Mouse (Mus musculus): ENCODE measurements at regions not wholly inside any gene's neighbourhood (a gene's known extent, or its start where the extent isn't known, plus 50 kb on each side); places are given as distances from the start of the nearest gene placed in this dataset.

DNA sequence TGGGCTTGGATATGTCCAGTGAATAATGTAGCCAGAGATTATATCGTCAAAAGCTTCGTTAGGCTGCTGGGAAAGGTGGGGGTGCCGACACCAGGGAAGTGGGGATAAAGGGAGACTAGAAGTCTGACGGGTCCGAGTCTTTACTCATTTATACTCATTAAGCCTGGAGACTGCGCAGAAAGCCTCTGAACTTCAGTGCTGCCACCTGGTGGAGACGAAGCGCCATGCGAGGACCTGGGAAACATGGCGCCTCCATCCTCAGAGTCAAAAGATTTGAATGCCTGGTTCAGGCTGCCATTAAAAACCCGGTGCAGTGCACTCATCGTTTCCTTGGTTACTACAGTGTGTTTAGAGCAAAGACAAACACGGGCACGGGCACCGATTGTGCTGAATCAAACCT is 337.2 kb downstream of the Hlx start:
- DNase-seq (ENCODE audit: low read depth, low spot score), result no peak

DNA sequence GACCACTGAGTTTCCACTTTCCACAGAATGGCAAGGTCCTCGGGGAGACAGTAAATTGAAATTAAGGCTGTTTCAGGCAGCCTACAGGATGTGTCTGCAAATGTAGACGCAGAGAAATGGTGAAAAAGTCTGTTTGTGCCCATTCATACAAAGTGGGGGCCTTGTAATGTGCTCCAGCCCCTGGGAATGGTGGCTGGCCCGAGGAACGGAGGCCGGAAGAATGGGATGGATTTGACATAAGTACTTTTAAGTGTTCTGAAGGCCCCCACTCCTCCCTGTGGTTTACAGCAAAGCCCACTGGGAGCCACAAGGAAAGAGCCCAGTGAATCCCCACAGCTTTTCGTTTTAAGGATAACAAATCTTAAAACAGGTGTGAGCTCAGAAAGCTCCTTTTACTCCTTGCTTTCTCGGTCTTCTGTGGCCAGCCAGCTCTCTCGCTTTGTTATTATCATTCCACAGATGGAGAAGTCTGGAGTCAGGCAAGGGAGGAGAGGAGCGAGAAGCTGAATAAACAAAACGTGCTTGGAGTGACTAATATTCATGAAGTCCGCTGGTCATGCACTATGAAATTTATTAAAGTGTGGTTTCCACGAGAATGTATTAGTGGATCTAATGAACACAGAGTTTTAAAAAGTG is 337.7 kb downstream of the Hlx start:
- no peak for DNase-seq (ENCODE audit: low read depth, low spot score)

DNA sequence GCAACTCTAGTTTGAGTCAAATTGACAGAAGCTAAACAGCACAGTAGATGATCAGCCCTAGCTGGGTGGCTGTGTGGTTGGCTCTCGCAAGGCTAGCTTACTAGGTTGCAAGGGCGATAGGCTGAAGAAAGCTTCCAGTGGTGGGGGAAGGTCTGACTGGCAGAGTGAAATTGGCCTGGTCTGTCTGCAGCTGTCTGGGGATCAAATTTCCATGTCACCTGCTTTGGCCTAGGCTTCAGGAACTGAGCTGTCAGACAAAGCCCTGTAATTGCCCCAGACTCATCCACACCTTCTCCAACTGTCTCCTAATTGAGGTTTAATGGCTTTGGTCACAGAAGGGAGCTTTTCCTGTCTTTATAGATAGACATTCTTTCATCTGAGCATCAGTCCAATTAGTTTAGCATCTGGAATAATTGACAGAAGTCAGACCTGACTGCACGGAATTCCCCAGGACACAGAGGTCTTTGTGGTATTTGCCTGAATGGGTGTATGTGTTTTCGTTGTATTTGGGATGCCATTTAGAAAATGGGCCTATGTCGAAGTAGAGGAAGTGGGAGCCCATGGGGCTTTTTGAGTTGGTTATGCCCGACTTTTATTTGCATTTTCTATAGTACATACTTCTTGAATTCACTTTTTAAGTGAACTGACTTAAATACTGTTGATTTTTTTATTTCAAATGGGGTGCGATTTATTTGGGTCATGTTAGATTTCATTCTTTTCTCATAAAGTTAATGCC is 348.2 kb downstream of the Hlx start:
- no peak for DNase-seq (ENCODE audit: low read depth, low spot score)

DNA sequence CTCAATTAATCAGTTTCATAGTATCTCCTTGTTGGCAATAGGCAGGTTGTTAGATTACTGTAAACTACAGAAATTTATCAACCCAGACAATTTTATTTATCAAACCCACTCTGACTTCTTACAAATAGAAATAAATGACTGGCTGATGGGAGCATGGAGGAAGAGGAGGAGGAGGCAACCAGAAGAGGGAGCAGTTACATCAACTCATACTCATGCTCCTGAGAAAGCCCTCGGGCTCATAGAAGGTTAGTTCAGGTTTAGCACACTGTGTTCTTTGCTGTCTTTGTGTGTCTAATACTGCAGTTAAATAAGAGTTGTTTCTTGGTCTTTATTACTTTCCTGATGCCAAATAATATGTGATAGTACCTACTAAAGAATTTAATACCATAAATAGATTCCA is 344.6 kb upstream of the 1700056E22Rik start:
- no peak for DNase-seq (ENCODE audit: low read depth, low spot score)

DNA sequence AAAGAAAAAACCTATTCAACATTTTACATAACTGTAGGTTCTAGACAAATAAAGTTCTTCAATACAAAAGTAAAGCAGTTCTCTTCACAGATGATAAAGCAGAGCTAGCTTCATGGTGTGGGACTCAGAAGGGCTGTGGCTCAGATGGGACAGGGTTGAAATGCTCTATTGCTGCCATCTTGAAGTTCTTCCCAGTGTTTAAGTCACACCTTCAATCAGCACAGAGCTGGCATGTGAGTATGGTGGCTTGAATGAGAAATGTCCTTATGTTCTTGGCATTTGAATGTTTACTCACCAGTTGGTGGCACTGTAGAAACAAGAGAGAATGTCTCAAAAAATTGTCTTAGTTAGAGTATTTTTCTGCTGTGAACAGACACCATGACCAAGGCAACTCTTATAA is 330.9 kb upstream of the 1700056E22Rik start:
- DNase-seq (ENCODE audit: low read depth, low spot score), result no peak

DNA sequence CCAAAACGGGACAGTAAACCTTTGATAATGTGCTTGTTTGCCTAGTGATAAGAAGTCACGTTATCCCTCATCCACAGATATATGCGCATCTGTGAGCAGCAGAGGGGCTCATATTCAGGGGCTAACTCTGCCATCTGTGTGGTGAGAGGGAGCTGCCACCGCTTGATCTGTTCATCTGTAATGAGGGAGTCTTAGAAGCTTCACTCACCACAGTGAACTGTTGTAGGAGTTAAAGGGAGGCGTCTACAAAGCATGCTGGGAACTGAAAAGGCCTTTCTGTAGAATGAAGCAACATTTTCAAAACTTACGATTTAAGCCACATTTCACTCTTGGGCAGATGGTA is 324.1 kb upstream of the 1700056E22Rik start:
- no peak for DNase-seq (ENCODE audit: low read depth, low spot score)

DNA sequence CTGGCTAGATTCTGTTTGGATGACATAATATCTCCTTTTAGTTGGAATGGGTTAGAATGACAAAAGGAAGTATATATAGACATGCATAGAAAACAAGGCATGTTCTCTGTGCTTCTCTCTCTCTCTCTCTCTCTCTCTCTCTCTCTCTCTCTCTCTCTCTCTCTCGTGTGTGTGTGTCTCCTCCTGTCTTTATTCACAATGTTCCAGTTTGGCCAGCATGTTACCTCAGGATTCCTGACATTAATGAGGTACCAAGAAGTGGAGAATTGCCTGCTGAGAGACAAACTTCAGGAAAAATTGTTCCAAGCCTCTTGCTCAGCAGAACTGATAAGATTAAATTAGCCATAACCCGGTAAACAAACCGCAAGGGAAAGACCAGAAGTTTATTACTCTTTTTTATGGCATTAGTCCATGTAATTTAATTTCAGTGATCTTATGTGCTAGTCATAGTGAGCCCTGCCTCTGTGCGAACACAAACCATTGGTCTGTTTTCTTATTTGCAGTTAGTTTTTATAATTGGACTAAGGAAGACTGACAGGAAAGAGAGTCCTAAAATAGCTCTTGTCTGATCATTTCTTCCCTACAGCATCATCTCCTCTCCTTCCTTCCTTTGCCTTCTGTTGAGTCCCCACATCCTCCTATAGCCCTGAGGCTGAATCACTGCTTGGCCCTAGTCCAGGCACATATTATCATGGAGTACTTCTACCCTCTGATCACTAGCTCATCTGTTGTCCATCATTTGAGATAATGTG is 323.5 kb upstream of the 1700056E22Rik start:
- no peak for DNase-seq (ENCODE audit: low read depth, low spot score)

DNA sequence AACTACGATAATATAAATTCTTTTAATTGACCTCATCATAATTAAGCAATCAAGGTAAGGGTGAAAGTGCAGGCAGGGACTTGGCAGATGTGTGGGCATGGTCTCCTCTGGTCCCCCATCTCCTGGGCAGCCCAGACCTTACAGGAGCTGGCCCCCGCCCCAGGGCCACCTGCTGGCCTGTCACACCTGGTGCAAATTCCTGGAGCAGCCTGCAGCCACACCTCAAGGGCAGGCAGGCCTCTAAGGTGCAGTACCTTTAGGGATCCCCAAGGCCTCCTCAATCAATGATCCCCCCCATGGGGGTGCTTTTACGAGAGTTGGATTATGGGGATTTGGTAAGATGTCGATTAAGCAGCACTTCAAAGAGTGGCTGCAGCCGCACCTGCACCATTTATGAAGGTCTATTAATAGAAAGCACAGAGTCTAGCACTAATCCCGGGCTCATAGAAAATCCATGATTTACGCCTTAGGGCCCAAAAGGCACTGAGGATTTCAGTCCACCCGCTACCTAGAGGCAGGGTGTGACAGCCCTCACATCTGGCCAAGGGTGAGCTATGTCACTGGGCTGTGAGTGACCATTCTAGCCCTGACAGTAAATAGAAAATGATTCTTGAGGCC is 319.8 kb upstream of the 1700056E22Rik start:
- DNase-seq (ENCODE audit: low read depth, low spot score), result no peak

DNA sequence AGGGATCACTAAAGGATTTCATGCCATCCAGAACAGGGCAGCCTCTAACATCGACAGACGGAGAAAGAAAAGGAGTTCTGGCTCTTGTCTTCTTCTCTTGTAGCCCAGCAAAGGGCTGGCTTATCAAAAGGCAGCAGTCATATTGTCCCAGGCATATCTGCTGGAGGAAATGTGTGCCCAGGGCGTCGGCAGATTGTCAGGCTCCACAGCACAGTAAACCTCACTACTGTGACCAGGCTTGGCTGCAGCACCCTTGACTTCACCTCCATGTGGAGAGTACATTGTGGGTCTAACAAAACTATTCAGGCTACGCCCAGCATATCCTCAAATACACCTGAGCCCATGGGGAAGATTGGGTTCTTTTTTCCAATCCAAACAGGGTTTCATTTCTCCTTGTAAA is 317.7 kb upstream of the 1700056E22Rik start:
- DNase-seq (ENCODE audit: low read depth, low spot score), result no peak

DNA sequence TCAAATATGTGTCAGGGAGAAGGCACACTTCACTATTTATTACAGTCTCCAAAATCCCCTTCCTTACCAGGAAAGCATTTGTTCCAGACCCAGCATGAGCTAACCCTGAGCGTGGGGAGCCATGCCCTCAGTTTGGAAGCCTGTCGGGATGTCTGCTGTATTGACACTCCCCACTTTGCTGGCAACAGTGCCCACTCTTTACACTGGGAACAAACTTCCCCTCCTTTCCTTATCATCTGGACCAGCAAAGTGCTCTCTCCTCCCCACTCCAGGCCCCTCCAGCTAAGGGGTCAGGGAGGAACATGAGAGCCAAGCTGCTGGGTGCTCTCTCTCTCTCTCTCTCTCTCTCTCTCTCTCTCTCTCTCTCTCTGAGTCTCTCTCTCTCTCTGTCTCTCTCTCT is 310.7 kb upstream of the 1700056E22Rik start:
- no peak for DNase-seq (ENCODE audit: low read depth, low spot score)

DNA sequence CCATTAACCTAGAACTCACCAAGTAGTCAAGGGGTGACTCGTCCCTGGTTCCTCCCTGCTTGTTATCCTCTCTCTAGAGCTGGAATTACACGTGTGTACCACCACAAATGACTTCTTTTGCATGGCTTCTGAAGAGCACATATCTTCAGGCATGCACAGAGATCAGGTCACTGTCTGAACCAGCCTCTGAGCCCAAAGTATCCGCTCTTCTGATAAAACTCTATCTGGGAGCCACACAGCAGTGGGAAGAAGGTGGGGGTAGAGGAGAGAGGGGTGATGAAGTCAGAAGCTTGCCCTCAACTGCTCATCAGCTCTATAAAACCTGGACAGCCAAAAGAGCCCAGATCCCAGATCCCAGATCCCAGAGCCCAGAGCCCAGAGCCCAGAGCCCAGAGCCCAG is 301.9 kb upstream of the 1700056E22Rik start:
- DNase-seq (ENCODE audit: low read depth, low spot score), result no peak

DNA sequence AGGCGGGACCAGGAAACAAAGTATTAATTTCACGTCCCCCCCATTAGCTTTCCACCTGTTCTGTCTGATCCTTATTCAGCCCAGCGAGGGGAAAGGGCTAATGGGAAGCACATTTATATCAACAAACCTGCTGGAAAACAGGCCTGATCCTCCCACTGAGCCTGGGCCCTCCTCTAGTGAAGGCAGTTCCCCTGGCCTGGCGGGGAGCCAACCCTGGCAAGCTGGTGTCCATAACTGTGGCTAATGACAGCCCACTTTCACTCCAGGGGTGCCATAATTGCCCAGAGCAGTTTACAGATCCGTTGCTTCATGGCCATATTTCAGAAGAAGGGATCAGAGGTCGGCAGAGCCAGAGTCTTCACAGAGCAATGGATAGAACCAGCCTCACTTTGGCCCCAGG is 301.2 kb upstream of the 1700056E22Rik start:
- no peak for DNase-seq (ENCODE audit: low read depth, low spot score)

DNA sequence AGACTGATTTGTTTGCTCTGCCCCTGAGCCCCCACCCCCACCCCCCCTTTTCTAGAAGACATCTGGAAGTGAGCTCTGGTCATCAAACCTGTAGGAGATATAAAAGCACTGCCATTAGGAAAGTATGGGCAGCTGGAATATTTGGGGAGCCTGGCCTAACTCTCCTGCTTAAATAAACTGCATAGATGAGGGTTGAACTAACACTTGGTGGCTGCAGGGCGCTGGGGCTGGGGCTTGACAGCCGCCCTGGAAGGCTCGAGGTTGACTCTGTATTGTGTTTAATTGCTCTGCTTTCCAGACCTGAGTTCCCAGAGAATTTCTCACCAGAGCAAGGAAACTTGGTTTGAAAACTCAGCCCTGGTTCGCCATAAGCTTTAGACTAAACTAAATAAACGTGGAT is 300.7 kb upstream of the 1700056E22Rik start:
- DNase-seq (ENCODE audit: low read depth, low spot score), result no peak

DNA sequence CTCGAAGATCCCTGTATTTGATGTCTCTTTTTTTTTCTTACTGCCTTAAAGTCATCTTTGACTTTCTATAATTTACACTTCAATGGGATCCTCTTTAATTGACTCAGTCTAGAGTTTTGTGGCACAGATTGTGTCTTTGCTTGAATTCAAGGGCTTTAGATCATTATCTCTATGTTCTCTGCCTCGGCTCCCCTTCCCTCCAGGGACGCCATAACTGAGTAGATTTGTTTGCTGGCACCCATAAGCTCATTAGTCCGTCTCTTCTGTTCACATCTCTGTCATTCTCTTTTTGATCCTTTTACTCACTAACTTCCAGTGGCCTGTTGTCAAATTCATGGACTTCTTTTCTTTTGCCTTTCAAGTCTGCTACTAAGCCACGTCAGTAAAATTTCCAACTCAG is 299.0 kb upstream of the 1700056E22Rik start:
- no peak for DNase-seq (ENCODE audit: low read depth, low spot score)

DNA sequence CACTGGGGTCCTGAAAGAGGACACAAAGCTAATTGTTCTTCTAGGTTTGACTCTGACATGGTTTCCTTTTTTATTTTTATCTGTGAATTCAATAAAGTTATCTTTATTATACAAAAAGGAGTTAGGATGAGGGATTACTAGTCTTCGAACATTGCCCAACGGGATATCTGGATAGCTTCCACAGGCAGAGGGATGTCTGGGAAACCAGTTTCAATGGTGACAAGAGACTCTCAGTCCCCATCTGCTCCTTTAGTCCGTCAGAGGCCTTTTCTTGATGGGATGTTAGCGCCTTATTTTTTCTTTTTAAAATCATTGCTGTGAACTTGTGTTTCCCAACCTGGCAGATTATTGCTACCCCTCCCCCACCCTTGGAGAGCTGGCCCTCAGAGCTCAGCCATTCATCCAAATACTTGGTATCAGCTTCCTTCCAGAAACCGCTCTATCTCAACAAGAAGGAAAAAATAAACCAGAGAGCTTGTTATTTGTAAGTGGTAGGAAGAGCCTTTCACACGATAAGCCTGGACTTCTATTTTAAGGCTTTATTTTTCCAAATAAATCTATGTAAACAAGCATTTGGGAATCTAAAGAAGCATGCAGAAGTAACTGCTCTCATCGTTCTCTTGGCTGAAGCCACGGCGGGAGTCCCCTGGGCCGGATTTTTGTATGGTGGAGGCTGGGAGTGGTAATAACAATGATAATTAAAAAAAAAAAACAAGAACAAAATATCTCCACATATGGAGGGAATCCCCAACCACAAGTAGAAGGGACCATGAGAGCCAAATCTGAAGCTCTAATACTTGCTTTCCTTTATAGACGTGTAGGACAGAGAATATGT is 296.6 kb upstream of the 1700056E22Rik start:
- DNase-seq (ENCODE audit: low read depth, low spot score), result no peak

DNA sequence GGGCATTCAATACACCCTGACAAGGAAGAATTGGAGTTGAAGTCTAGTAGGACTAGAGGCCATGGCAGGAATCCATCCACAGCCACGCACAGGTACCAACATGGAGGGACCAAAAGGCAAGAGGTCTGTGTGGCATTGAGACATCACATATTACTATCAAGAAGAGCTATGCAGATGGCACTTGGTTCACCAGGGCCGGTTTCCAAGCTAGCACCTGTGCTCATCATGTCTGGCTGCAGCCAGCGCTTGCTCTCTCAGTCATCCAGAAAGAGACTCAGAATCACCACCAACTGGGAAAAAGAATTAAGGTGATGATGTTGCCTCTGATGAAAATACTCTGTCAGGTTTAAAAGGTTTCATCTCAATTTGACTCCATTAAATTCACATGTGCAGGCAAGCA is 292.1 kb upstream of the 1700056E22Rik start:
- no peak for DNase-seq (ENCODE audit: low read depth, low spot score)

DNA sequence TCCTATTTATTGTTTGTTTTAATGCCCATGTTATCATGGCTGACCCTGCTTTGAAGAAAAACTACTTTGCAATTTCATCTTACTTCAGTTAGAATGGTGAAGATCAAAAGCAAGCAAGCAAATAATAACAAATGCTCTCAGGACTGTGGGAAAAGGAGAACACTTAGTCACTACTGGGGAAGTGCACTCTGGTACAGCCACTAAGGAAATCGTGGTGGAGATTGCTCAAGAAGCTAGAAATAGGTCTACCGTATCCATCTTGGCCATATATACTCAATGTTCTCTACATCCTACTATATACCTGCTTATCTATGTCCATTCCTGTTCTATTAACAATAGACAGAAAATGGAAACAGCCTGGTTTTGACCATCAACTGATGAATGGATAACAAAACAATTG is 290.1 kb upstream of the 1700056E22Rik start:
- DNase-seq (ENCODE audit: low read depth, low spot score), result no peak

DNA sequence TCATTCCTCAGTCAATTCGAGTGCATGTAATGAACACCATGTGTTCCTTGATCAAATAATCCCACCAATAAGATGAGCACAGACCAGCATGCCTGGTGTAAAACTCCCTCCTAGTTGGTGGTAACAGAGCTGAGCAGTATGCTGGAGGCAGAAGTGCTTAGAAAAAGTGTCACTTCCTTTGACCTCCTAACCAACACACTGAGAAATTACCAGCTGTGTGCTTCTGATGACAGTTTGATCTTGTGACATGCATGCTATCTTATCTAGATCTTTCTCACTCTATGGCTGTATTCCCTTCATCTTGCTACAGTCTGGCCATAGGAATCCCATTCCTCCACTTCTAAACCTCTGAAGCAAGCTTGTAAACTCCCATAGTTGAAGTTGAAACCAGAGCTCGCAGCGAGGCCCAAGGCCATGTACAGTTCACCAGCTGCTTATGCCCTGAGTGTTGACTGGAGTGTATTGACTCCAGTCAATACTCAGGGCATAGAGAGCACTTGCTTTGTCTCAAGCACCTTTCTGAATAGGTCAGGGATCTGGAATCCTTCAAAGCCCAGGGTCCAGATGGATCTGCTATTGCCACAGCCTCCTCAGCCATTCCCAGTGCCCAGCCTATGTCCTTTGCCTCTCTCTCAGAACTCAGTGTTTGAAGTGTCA is 286.5 kb upstream of the 1700056E22Rik start:
- no peak for DNase-seq (ENCODE audit: low read depth, low spot score)

DNA sequence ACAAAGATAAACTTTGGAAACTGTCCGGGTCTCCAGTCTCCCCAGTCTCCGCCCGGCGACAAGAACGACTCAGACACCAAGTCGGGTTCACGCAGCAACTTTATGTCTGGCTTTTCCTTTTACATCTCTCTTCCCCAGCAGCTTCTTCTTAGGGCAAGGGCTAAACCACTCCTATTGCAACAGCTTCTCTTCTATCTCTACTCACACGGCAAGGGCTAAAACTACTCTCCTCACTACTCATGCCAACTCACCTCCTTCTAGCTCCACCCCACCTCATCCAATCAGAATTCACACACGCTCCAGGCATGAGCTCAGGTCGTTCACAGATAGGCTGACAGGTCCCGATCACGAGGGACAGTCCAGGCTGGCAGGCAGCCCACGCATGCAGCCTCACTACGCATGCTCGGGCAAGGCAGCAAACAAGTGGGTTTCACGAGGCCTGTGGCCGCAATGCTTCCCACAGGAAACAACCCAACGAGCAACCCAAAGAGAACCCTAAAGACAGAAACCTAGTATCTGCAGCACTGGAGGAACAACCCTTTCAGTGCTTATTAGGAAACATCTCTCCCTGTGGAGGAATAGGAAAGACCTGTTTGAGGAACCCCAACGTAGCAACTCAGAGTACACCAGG is 276.2 kb upstream of the 1700056E22Rik start:
- DNase-seq (ENCODE audit: low read depth, low spot score), result no peak

DNA sequence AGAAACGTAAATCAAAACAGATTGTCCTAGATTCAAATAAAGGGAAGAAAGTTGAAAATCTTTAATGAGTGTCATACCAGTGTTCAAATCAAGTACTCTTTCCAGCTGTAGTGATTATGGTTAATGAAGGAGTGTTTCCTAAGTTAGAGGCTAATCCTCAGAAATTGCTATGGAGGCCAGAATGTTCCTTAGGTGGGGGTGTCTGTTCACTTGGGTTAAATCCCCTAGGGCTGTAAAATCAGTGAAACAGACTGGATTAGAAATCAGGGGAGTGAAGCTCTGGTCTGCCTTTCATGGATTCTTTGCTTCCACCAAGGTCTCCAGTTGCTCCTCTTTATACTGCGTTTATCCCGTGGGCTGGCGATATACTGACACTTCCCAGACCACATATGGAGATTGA is 270.7 kb upstream of the 1700056E22Rik start:
- no peak for DNase-seq (ENCODE audit: low read depth, low spot score)

DNA sequence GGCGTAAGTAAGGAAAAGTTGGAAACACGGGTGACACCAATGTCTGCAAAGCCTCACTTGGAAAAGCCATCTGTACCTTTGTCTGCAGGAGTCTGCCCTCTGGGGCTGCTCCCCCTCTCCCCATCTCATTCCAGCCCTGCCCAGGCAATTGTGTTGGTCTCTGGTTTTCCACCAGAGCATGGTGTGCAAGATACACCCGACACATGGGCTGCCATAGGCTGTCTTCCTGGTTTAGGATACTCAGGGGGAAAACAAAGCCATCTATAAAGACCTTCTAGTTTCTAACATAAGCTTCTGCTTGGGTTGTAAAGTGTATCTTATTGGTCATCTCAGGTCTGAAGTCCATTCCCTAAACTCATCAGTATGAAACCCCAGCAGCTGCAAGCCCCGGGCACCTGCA is 270.1 kb upstream of the 1700056E22Rik start:
- DNase-seq (ENCODE audit: low read depth, low spot score), result no peak

Measured in c-Kit-negative CD71-positive TER-119-positive erythroid progenitor cells, embryonic 14.5 days (primary cell).